Mouse (Mus musculus) small intestine, adult 2 months (tissue): ENCODE results near the gene Defb15.
"Not testable (repeated sequence)": the region's sequence is repeated elsewhere in the genome, so short reads cannot be mapped to it uniquely, and the experiment has no call there.

Source experiments
- CTCF ChIP-seq: fragments of 200-500 bp; IDR thresholded peaks from 2 replicates; pipeline ENCODE4 v1.5.1; 2012; ENCODE audit warnings: low read depth, mild to moderate bottlenecking, control low read depth, inconsistent platforms, low read length, moderate library complexity, mixed read lengths; ENCODE audit not compliant: insufficient replicate concordance, insufficient read length; ENCODE audit errors: extremely low read depth
- POLR2A ChIP-seq: fragments of 200-500 bp; IDR thresholded peaks from 2 replicates; pipeline ENCODE4 v1.6.1; 2012; ENCODE audit warnings: low read depth, mild to moderate bottlenecking, control low read depth, inconsistent platforms, low read length, moderate library complexity

- TF ChIP-seq CTCF, POLR2A: not testable (repeated sequence)
Measured at GRCm38 (mm10) chr8:21885321-21885720, 47.2 kb downstream of the Defb15 start, which contains the start of gene Defb9.
